Mouse (Mus musculus) CD8-positive naive resting alpha-beta T cell, adult 57 days (primary cell): Measurements from ENCODE around the gene Atf6b. TPM values are rescaled to one million over a fixed set of nuclear protein-coding genes. Genes with fewer than 3 reads are reported as not detected.

Source experiments
- total RNA-seq: library from RNA; stranded (reverse); gene quantifications from one replicate; pipeline ENCODE4 v1.2.4, GENCODE M21; 2023

Gene Atf6b
- 47.8 TPM for total RNA-seq

DNA sequence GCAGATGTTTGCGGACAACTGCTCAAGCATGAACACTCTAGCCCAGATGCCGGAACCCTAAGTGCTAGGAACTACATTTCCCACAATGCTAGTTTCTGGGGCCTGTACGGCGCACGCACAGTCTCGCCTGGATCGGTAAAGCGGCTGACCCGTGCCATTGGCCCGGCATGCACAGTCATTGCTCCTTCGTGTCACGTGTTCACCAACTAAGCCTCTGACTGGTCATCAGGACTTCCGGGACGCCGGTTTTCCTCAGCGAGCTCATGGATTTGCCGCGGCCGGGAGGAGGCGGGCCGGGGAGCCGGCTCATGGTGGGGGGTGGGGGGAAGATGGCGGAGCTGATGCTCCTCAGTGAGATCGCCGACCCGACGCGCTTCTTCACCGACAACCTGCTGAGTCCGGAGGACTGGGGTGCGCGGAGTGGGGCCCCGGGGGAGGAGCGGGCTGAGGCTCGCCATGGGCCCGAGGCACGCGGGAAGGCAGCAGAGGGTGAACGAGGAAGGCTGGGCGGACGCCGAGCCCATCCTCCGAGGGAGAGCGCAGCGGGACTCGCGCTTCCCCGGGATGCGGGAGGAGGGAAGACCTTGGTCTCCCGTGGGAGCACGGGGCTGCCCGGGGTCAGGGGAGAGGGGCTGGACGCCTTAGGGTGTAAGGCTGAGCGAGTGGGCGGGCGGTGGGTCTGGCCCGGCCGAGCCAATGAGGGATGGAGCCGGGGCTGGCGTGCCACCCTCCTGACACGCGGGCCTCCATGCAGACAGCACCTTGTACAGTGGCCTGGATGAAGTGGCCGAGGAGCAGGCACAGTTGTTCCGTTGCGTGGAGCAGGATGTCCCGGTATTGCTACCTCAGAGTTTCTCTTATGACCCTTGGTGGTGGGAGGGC is at the start of gene Atf6b:
Gene Atf6b, plus strand, starts transcription at position 241 of the 882 bp plus-strand sequence.

GRCm38 (mm10) chr17:34597566-34598095 is 49.3 kb upstream of the Atf6b start, which contains the start of gene Ager:
Gene Ager, plus strand, starts transcription at chr17:34597862.

DNA sequence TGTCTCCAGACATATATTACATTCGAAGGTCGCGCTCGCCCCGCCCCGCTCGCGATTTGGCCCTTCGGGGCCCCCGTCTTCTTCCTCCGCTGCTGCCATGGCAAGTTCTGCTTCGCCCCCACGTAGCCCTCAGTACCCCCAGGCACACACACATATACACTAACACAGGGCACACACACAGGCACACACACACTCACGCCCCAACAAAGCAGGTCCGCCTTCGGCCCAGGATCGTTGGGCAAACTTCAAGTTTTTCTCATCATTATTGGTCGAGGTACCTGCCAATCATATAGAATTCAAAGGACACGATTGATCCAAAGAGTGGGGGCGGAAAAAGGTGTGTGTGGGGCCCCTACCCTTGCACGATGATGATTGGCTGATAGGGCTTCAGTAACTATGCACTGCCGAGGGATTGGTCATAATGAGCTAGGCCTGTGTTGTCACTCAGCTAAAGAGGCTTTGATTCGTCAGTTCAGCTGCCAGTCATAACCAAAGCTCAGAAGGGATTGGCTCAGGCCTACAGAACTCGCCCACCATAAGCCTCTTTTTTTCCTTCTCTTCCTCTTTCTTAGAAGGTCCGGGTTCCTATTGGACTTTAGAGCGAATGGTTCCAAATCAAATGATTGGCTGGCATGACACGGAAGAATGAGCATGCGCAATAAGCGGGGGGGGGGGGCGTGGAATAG is 43.4 kb upstream of the Atf6b start, which contains the start of gene Rnf5:
Gene Rnf5, minus strand, starts transcription at position 316 of the 686 bp plus-strand sequence.

GRCm38 (mm10) chr17:34604061-34604508 is 42.9 kb upstream of the Atf6b start, which contains the start of gene Agpat1:
Gene Agpat1, plus strand, starts transcription at chr17:34604262.

DNA sequence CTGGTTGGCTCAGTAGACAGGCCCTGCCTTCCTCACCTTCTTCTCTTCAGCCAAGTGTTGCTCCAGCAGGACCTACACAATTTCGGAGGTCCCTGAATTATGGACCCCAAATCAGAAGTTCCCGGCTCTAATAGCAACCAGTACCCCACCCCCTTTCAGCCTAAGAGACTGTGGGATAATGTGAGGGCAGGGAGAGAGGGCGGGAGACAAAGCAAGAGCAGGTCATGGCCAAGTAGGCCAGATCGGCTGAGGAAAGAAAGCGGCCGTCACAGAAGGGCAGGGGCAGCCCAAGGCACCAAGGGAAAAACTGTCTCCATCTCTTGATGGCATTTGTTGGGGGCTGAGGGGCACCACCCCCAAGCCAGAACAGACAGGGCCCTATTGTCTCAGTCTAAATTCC is 31.1 kb upstream of the Atf6b start, which contains the start of gene Egfl8:
Gene Egfl8, minus strand, starts transcription at position 101 of the 400 bp plus-strand sequence.

DNA sequence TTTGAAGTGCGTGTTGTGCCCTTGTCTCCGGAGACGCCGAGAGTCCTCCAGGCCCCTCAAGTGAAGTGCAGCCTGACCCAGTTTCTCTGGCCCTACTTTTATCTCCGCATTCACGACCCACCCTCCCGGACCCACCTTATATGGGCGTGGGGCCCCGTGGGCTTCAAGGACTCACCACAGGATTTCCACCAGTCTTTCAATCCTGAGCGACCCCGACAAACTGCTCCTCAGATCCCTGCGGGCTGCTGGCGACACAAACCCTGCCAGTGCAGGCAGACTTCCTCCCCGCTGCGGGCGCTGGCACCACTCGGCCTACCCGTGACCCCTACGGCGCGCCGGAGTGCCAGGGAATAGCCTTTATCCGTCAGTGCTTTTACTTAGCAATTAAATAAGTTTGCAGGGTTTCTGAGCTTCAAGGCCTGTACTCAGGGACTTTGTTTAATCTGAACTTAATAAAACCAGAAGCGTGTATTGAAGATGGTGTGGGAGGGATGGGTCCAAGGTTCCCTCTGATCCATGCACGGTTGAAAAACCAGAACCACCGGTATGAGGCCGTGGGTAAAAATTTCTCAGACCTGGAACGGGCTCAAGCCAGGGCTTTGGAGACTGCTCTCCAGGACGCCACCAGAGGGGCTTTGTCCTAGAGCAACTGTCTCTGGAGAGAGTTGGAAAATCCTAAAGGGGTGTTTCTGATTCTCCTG is 18.9 kb upstream of the Atf6b start, which contains the start of gene Ppt2:
Gene Ppt2, minus strand, starts transcription at position 568 of the 701 bp plus-strand sequence.

DNA sequence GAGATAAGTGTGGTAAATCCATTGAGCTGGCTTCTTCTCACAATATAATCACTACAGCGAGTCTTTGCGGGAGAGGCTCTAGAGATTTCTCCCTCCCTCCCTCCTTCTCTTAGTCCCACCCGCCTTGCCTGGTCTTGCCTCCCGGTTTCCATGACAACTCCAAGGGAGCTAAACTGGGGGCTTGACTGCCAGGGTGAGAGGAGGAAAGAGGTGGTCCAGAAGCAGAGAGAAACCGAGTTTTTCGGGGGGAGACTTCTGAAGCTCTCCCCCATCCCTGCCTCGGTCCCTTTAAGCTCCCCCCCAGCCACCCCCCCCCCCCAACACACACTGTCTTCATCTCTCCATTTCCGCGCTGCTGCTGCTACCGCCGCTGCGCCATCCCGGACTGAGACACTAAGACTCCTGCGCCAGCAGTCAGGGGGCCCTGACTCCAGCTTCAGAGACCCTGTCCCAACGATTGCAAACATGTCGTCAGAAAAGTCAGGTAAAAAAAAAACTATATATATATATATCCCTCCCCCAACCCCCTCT is 17.7 kb upstream of the Atf6b start, which contains the start of gene Prrt1:
Gene Prrt1, plus strand, starts transcription at position 313 of the 531 bp plus-strand sequence.

DNA sequence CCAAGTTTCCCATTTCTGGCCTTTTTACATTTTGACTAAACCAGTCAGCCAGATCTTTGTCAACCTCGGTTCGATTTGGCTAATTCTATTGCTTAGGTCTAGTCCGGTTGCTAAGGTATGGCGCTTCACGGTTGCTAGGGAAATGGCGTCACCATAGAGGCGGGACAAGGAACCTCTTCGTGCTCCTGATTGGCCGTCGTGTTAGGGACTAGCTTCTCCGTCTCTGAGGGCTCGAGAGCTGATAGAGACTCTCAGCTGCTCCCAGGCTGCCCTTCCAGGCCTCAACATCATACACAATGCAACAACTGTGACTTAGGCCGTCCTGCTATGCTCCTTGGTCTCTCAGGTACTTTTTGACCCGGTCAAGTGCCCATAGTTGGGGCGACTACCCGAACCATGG is 2.3 kb upstream of the Atf6b start, which contains the start of gene Fkbpl:
Gene Fkbpl, plus strand, starts transcription at position 157 of the 400 bp plus-strand sequence.

GRCm38 (mm10) chr17:34670235-34670634 is 23.3 kb downstream of the Atf6b start, which contains the start of gene Tnxb:
Gene Tnxb, plus strand, starts transcription at chr17:34670535.

Other genes starting within 250 kb of the Atf6b start
- 0.95 TPM for gene BC051142, start 248.3 kb upstream of the Atf6b start, total RNA-seq
- not detected for gene Btnl4, start 169.8 kb upstream of the Atf6b start, total RNA-seq
- not detected for gene Btnl6, start 129.8 kb upstream of the Atf6b start, total RNA-seq
- 0.67 TPM for gene Notch4, start 82.9 kb upstream of the Atf6b start, total RNA-seq
- 188 TPM for gene Gpsm3, start 57.3 kb upstream of the Atf6b start, total RNA-seq
- gene Pbx2, start 55.9 kb upstream of the Atf6b start, total RNA-seq = 45.2 TPM
- 4.8 TPM for gene Ager, start 49.3 kb upstream of the Atf6b start, total RNA-seq
- 29.0 TPM for gene Rnf5, start 43.5 kb upstream of the Atf6b start, total RNA-seq
- gene Agpat1, start 42.9 kb upstream of the Atf6b start, total RNA-seq = 54.0 TPM
- 4.3 TPM for gene Egfl8, start 31.2 kb upstream of the Atf6b start, total RNA-seq
- gene Ppt2, start 18.6 kb upstream of the Atf6b start, total RNA-seq = 22.5 TPM
- gene Prrt1, start 17.6 kb upstream of the Atf6b start, total RNA-seq = 15.2 TPM
- gene Fkbpl, start 2.4 kb upstream of the Atf6b start, total RNA-seq = 3.1 TPM
- 0.09 TPM for gene Tnxb, start 23.4 kb downstream of the Atf6b start, total RNA-seq
- 1.3 TPM for gene C4b, start 96.7 kb downstream of the Atf6b start, total RNA-seq
- gene Cyp21a1, start 157.4 kb downstream of the Atf6b start, total RNA-seq = not detected
- gene Stk19, start 189.8 kb downstream of the Atf6b start, total RNA-seq = 62.5 TPM
- gene Dxo, start 189.9 kb downstream of the Atf6b start, total RNA-seq = 76.5 TPM
- gene Skiv2l, start 203.1 kb downstream of the Atf6b start, total RNA-seq = 106 TPM
- 31.0 TPM for gene Nelfe, start 203.2 kb downstream of the Atf6b start, total RNA-seq
- gene Cfb, start 215.4 kb downstream of the Atf6b start, total RNA-seq = 0.61 TPM
- 5.4 TPM for gene Zbtb12, start 232.3 kb downstream of the Atf6b start, total RNA-seq
- gene Gm20547, start 234.9 kb downstream of the Atf6b start, total RNA-seq = not detected